Mouse (Mus musculus) thymus, postnatal 25 days (tissue): ENCODE data around the gene Runx2.
A peak's percentile ranks its signal among the peaks of the same experiment; 100 is the strongest.

ENCODE experiments used
- DNase-seq: peaks from one replicate; pipeline ENCODE4 v3.0.0; 2022

Gene Runx2

GRCm38 (mm10) chr17:44767375-44767774 is 47.2 kb downstream of the Runx2 start:
- no peak for DNase-seq

DNA sequence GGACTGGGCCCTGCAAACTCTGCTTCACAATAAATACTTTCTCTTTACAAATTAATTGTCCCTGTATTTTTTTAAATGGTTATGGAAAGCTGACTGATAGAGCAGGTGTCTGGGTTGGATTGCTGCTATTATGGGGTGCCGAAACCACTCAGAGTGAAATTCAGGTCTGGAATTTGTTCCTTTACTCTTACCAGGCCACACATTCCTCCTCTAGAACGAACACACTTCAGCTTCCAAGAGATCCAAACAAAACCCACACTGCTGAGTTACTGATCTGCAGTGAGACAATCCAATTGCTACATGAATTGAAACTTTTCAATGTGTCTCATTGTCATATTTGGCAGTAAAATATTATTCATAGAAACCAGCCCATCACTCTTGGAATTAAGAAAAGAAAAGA is 47.6 kb downstream of the Runx2 start:
- DNase-seq = no peak

DNA sequence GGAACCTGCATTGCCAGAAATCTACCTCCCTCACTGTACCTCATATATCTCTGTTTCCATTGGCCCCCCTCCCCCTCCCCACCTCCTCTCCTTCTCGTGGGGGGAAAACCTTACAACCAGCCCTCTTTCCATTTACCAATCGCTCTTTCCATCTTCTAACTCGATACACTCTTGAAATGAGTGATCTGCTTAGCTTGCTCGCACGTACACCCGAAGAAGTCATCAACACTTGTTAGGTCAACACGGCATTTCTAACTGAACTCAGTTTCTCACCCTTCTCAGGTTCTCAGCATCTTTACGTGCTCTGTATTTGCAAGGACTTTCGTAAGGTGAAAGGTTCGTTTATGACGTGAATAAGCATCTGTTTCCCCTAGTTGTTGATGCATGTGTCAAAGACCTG is 48.3 kb downstream of the Runx2 start:
- no peak for DNase-seq

GRCm38 (mm10) chr17:44745378-44745777 is 69.2 kb downstream of the Runx2 start:
- DNase-seq = no peak

GRCm38 (mm10) chr17:44743780-44744179 is 70.8 kb downstream of the Runx2 start:
- no peak for DNase-seq

DNA sequence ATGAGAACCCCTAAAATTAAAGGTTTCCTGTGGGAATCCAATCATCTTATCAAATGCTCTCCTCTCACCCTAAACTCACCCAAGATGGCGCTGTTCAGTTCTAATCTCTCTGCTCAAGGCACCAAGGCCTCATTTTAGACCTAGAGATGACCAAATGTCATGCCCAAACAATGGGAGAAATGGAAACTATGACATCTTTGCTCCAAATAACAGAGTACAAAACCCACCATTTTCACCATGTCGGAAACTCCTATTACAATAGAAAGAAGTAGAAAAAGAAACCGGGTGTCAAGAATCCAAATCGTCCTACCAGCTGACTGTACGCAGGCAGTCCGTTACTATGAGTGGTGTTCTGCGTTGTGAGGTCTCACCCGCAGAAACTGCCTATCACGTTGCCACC is 72.4 kb downstream of the Runx2 start:
- no peak for DNase-seq

DNA sequence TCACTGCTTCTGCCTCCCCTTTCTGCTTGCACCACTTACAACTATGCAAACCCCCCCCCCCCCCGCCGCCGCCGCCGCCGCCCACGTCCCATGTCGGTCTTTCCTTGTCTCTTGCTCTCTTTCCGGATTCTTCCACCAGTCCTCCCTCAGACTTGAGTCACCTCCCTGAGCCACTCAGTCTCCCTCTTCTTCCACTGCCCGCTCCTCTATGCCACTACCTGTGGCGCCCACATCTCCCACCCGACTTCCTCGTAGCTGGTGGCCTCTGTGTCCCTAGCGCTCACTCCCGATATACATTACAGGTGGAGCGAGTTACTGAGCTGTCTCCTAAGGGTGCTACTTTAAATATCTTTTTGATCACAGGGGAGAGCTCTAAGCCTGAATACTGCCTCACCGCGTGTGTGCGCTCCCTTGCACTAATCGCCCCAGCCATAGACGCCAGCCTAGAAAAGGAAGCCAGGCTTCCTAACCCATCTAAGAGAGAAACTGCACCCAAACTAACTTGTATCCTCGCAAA is 76.4 kb downstream of the Runx2 start:
- DNase-seq = no peak

- DNase-seq = peak; percentile 42
These were observed 77.1 kb downstream of the Runx2 start for GRCm38 (mm10) chr17:44737275-44738120.

DNA sequence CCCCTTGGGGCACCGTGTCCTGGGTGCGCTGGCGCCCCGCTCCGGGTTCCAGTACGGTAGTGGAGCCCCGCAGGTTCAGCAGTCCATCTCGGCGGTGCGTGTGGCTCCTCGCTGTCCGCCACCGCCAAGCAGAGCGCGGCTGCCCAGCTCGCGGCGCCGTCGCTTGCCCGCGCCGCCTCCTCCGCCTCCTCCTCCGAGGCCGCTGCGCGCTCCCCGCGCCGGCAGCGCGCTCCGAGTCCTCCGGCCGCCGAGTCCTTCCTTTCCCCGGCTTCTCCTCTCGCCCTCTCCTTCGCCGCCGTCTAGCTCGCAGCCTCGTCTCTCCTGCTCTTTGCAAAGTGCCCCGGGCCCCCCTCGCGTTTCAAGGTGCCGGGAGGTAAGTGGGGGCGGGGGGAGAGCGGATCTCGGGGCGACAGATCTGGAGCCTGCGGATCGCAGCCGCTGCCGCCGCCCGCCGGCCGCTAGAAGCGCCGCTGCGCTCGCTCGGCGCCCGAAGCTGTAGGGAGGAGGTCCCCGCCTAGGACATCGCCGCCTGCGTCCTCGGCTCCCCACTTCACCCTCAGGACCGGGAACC is 78.5 kb downstream of the Runx2 start:
- DNase-seq = peak; percentile 77

- peak; percentile 67 for DNase-seq
These were observed 79.2 kb downstream of the Runx2 start for GRCm38 (mm10) chr17:44735223-44735990.

- peak; percentile 46 for DNase-seq
These were observed 79.9 kb downstream of the Runx2 start for GRCm38 (mm10) chr17:44734501-44735222.

DNA sequence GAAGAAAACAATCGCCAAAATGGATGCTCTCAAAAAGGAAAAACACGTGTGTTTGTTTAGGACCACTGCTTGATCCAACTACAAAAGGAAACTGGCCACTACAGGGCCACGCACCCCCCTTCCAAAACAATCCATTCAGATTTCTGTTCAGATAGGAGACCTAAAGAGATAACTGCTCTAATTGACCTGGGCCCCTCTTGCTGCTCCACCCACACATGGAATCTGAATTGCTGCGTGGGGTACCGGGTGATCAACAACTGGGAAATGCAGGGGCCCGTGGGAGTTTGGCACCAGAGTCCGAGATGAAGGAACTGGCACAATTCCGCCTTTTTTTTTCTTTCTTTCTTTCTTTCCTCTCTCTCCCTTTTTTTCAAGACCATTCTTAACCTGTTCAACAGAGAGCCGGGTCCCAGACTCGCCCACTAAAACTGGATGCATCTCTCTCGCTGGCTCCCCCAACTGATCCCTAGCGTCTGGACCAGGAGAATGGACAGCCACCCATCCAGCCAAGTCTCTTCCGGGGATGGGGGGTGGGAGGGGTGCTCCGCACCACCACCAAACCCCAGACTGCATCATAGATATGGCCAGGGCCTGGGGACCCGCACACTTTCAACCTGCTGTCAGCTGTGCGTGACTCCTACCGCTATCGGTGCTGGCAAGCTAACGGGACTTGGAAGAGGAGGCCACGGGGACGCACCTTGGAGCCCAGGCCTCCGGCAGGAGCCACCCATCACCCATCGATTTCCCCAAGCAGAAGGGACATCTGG is 80.9 kb downstream of the Runx2 start:
- no peak for DNase-seq

GRCm38 (mm10) chr17:44728464-44728863 is 86.1 kb downstream of the Runx2 start:
- no peak for DNase-seq

DNA sequence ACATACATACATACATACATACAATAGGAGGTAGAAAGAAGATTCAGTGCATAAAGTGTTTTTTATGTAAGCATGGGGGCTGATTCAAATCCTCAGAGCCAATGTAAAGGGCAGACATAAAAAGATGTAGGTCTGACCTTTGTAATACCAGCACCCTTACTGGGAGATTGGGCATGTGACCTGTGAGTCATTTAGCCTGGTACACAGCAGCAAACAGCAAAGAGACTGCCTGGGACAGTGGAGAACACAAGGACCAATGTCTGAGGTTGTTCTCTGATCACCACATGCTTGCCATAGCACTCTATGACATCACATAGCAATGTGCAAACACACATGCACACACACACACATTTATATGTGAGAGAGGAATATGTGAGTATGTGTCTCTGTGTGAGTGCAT is 86.9 kb downstream of the Runx2 start:
- DNase-seq = no peak

GRCm38 (mm10) chr17:44724805-44725480 is 89.7 kb downstream of the Runx2 start:
- DNase-seq = no peak

DNA sequence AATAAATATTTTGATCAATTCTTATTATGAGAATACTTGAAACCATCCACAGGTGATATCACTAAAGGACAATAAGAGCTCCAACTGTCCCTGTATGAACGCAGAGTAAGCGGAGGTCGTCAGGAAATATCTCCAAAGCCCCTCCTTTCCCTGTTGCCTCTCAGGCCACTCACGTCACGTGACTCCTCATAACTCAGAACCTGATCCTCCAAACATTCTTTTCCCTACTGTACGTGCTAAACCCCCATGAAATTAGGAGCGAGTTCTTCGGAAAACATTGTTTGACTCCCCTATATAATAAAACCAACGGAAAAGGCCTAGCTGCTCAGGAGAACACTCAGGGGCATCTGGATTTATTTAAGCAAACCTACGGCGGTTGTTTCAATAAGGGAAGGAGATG is 90.3 kb downstream of the Runx2 start:
- no peak for DNase-seq

GRCm38 (mm10) chr17:44722103-44722792 is 92.3 kb downstream of the Runx2 start:
- no peak for DNase-seq

- DNase-seq = no peak
These were observed 96.0 kb downstream of the Runx2 start for GRCm38 (mm10) chr17:44718591-44718990.

DNA sequence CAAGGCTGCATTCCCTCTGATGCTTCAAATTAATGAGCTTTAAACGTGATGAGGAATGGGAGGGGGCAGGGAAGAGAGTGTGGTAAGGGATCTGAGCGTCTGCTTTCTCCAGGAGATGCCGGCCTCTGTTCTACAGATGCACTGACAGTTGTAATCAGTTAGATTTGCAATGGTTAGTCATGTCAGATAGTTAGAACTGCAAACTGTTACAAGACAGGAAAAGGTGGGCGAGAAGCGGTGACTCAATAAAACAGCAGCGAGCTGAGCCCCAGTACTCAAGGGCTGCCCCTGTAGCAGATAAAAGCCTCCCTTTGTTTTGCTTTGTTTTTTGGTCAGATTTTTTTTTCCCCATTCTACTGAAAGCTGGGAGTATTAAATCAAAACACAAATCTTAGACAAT is 96.6 kb downstream of the Runx2 start:
- no peak for DNase-seq

- no peak for DNase-seq
These were observed 100.5 kb downstream of the Runx2 start for GRCm38 (mm10) chr17:44714116-44714515.

DNA sequence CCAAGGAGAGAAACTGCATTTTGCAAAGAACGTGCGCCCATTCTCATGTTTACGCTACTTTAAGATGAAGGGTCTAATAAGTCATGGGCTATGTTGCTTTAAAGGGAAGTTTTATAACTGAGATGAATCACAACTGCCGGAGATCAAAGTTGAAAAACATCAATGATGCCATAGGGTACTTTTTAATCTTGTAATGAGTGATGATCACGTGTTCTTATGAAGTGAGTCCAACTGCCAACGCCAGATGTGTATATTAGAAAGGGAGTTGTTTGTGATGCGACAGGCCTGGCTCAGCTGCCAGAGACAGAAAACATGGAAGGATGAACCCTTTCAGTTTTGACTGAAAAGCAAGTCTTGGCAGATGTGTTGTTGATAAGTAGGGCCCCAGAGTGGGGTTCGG is 101.2 kb downstream of the Runx2 start:
- DNase-seq = no peak
